Mouse (Mus musculus) kidney, adult 2 months (tissue): ENCODE measurements around the gene Blmh. TPM values are rescaled to one million over a fixed set of nuclear protein-coding genes. Genes with fewer than 3 reads are reported as not detected.

ENCODE experiments used
- DNase-seq: peaks from one replicate; pipeline ENCODE4 v3.0.0; 2021
- H3K27ac ChIP-seq: fragments of 200-500 bp; 2 replicates; pipeline ENCODE4 v1.5.1; 2012; ENCODE audit warnings: low read depth, low read length, control low read depth, inconsistent platforms; ENCODE audit not compliant: insufficient read depth
- H3K27me3 ChIP-seq: fragments of 200-500 bp; replicated peaks from 2 replicates; pipeline ENCODE4 v1.6.1; 2012; ENCODE audit warnings: mild to moderate bottlenecking, moderate library complexity, low read length, inconsistent platforms; ENCODE audit not compliant: control insufficient read depth, insufficient read depth
- H3K36me3 ChIP-seq: fragments of 200-500 bp; 2 replicates; pipeline ENCODE4 v1.6.1; 2012; ENCODE audit warnings: mild to moderate bottlenecking, moderate library complexity, low read length, inconsistent platforms; ENCODE audit not compliant: control insufficient read depth, insufficient read depth
- H3K4me1 ChIP-seq: fragments of 200-500 bp; 2 replicates; pipeline ENCODE4 v1.6.1; 2011; ENCODE audit warnings: low read length; ENCODE audit not compliant: control insufficient read depth, insufficient read depth
- H3K4me3 ChIP-seq: fragments of 200-500 bp; 2 replicates; pipeline ENCODE4 v1.5.1; 2011; ENCODE audit warnings: mild to moderate bottlenecking, low read depth, low read length, control low read depth; ENCODE audit not compliant: insufficient read depth
- CTCF ChIP-seq: fragments of 200-500 bp; conservative IDR thresholded peaks from 2 replicates; pipeline ENCODE4 v1.5.1; 2011; ENCODE audit warnings: low read depth, mild to moderate bottlenecking, control low read depth, low read length, moderate library complexity, mixed read lengths; ENCODE audit not compliant: insufficient read depth, insufficient read length
- POLR2A ChIP-seq: fragments of 200-500 bp; IDR thresholded peaks from one replicate; pipeline ENCODE4 v1.6.1; 2011; ENCODE audit warnings: low read depth, low read length, control low read depth
- WGBS: fragments of 180-500 bp; shearing (Covaris S2); methylation state at CpG from one replicate; pipeline ENCODE4 v1.1.7; 2018; 5-methylcytosine and 5-hydroxymethylcytosine counted together
- polyA plus RNA-seq: library from polyadenylated mRNA; depleted of rRNA; stranded (reverse); fragments of >200 nt; gene quantifications from 2 replicates; pipeline ENCODE4 v1.2.3, GENCODE M21; 2012; rRNA removed

Gene Blmh
- polyA plus RNA-seq: 26.1 and 27.8 TPM in 2 replicates

- H3K4me1 ChIP-seq: peaks cover 2% of the 10 kb centered on the region; the same call in 1 of the 2 replicates
- peak; percentile 73 for DNase-seq
- WGBS: 32% methylated on average over 6 of the region's 6 CpGs
- TF ChIP-seq POLR2A (no peak), CTCF (no peak)
- no peak within 1 kb of the TSS for H3K4me3 ChIP-seq
- H3K36me3 ChIP-seq: no peaks in the 10 kb centered on the region
- H3K27me3 ChIP-seq: no peaks in the 10 kb centered on the region
- H3K27ac ChIP-seq: peak within 1 kb of the TSS; percentile 11; the same call in 1 of the 2 replicates
Measured at GRCm38 (mm10) chr11:76924759-76925236, at the start of gene Blmh. Gene Blmh, plus strand, starts transcription at chr11:76924809.

- Histone ChIP-seq H3K4me3 (no peak overlapping the region), H3K27me3 (no peaks in the 10 kb centered on the region; the same call in 1 of the 2 replicates), H3K4me1 (no peaks in the 10 kb centered on the region), H3K36me3 (no peaks in the 10 kb centered on the region), H3K27ac (no peak overlapping the region)
- no peak for DNase-seq
- TF ChIP-seq CTCF (no peak), POLR2A (no peak)
- WGBS: 88% methylated on average over 5 of the region's 5 CpGs
Measured at GRCm38 (mm10) chr11:76879816-76880215, 44.8 kb upstream of the Blmh start.

- 76% methylated on average over 5 of the region's 5 CpGs for WGBS
- Histone ChIP-seq H3K4me3 (no peak overlapping the region), H3K4me1 (peaks cover under 1% of the 10 kb centered on the region; the same call in 1 of the 2 replicates), H3K27me3 (no peaks in the 10 kb centered on the region; the same call in 1 of the 2 replicates), H3K27ac (no peak overlapping the region), H3K36me3 (no peaks in the 10 kb centered on the region)
- TF ChIP-seq CTCF: no peak
- no peak for TF ChIP-seq POLR2A
- DNase-seq: no peak
Measured at GRCm38 (mm10) chr11:76884451-76884850, 40.2 kb upstream of the Blmh start.

- WGBS: 29% methylated on average over 10 of the region's 10 CpGs
- DNase-seq: peak; percentile 79
- Histone ChIP-seq H3K27ac (peak overlapping the region; percentile 87), H3K4me1 (peaks cover 11% of the 10 kb centered on the region), H3K27me3 (no peaks in the 10 kb centered on the region), H3K36me3 (no peaks in the 10 kb centered on the region), H3K4me3 (no peak overlapping the region)
- no peak for TF ChIP-seq CTCF
Measured at GRCm38 (mm10) chr11:76889339-76890164, 35.1 kb upstream of the Blmh start.

- H3K4me3 ChIP-seq: no peak overlapping the region
- H3K27me3 ChIP-seq: no peaks in the 10 kb centered on the region
- H3K4me1 ChIP-seq: peaks cover 11% of the 10 kb centered on the region
- WGBS: 85% methylated on average over 7 of the region's 7 CpGs
- no peak overlapping the region for H3K27ac ChIP-seq
- TF ChIP-seq CTCF: no peak
- TF ChIP-seq POLR2A: no peak
- DNase-seq: no peak
- H3K36me3 ChIP-seq: no peaks in the 10 kb centered on the region
Measured at GRCm38 (mm10) chr11:76891171-76891570, 33.4 kb upstream of the Blmh start.

GRCm38 (mm10) chr11:76891738-76892349 lies 32.8 kb upstream of the Blmh start:
- no peak for DNase-seq
- Histone ChIP-seq H3K4me1 (peaks cover 14% of the 10 kb centered on the region), H3K27ac (no peak overlapping the region), H3K4me3 (no peak overlapping the region), H3K36me3 (no peaks in the 10 kb centered on the region), H3K27me3 (no peaks in the 10 kb centered on the region)
- TF ChIP-seq CTCF (no peak), POLR2A (no peak)
- 79% methylated on average over 4 of the region's 4 CpGs for WGBS

- no peak for DNase-seq
- Histone ChIP-seq H3K27me3 (no peaks in the 10 kb centered on the region), H3K27ac (peak overlapping the region; percentile 83), H3K4me3 (no peak overlapping the region), H3K36me3 (no peaks in the 10 kb centered on the region), H3K4me1 (peaks cover 19% of the 10 kb centered on the region)
- TF ChIP-seq CTCF (no peak), POLR2A (no peak)
- 56% methylated on average over 3 of the region's 3 CpGs for WGBS
Measured at GRCm38 (mm10) chr11:76892972-76893371, 31.6 kb upstream of the Blmh start.
